Mouse (Mus musculus) thymus, adult 2 months (tissue): ENCODE data around the gene Ubox5.

ENCODE experiments used
- CTCF ChIP-seq: fragments of 200-500 bp; IDR thresholded peaks from 2 replicates; pipeline ENCODE4 v1.5.1; 2012; ENCODE audit warnings: mild to moderate bottlenecking, control low read depth, low read length, moderate library complexity, borderline replicate concordance; ENCODE audit not compliant: control insufficient read depth, poor library complexity, insufficient read depth; ENCODE audit errors: extremely low read depth
- POLR2A ChIP-seq: fragments of 200-500 bp; IDR thresholded peaks from 2 replicates; pipeline ENCODE4 v1.6.1; 2012; ENCODE audit warnings: mild to moderate bottlenecking, low read length, control low read depth, moderate library complexity; ENCODE audit not compliant: control insufficient read depth, poor library complexity, insufficient read depth; ENCODE audit errors: extremely low read depth

- TF ChIP-seq CTCF (no peak), POLR2A (no peak)
These were observed 4.3 kb upstream of the Ubox5 start for GRCm38 (mm10) chr2:130634006-130634738.
